Mouse (Mus musculus): Measurements from ENCODE around the gene Ano2. TPM values are rescaled to one million over a fixed set of nuclear protein-coding genes. Genes with fewer than 3 reads are reported as not detected.

Gene Ano2
- total and polyA plus RNA-seq, 3 experiments, result not detected

GRCm38 (mm10) chr6:125888596-125888995, 198.4 kb downstream of the Ano2 start:
- dilution Hi-C loops (cut with MboI; ENCODE audit: extremely low pct_ligation_motif_present, extremely low pct_unique_long_range_greater_than_20kb, low sequenced_read_pairs) (no loop called here), in situ Hi-C loops (cut with MboI; ENCODE audit: low pct_ligation_motif_present, low pct_unique_long_range_greater_than_20kb, low sequenced_read_pairs) (no loop called here)
- H3K79me2 ChIP-seq (replicated peaks; ENCODE audit: control insufficient read depth, extremely low read depth, insufficient read depth, poor library complexity, severe bottlenecking), result no peaks in the 10 kb centered on the region
- no peak overlapping the region for H3K27ac ChIP-seq (ENCODE audit: insufficient read depth, low read depth)
- no peak overlapping the region for H3K4me3 ChIP-seq (replicated peaks in 1 of 3; ENCODE audit: low read depth in 2 of 3, low read length in 2 of 3, poor library complexity in 1 of 3)
- H3K36me3 ChIP-seq (replicated peaks in 1 of 2; ENCODE audit: control insufficient read depth in 1 of 2, insufficient read depth in 1 of 2, low read length in 1 of 2), result no peaks in the 10 kb centered on the region
- H3K4me1 ChIP-seq (ENCODE audit: control insufficient read depth in 1 of 2, insufficient read depth in 2 of 2), result no peaks in the 10 kb centered on the region
- peaks cover 4% of the 10 kb centered on the region for H3K9me3 ChIP-seq (replicated peaks; ENCODE audit: low read length)
- peaks cover 65% of the 10 kb centered on the region for H3K27me3 ChIP-seq (replicated peaks)
- no peak overlapping the region for H3K4me2 ChIP-seq (ENCODE audit: insufficient read depth, low read depth, poor library complexity, severe bottlenecking)
- no peak for DNase-seq (ENCODE audit: extremely low read depth)
- no peak for TF ChIP-seq TCF12 (IDR thresholded peaks at IDR 0.05; ENCODE audit: low read depth, low read length)
- H3K9ac ChIP-seq (ENCODE audit: insufficient read depth, low read depth), result no peak overlapping the region

- H3K4me2 ChIP-seq (ENCODE audit: insufficient read depth, low read depth, poor library complexity, severe bottlenecking), result no peak overlapping the region
- H3K9ac ChIP-seq (ENCODE audit: insufficient read depth, low read depth), result no peak overlapping the region
- no peak for TF ChIP-seq RCOR1 (conservative IDR thresholded peaks at IDR 0.05; ENCODE audit: low read depth, low read length)
- TF ChIP-seq ZC3H11A (IDR thresholded peaks at IDR 0.05; ENCODE audit: low read depth, low read length), result no peak
- no peak for TF ChIP-seq ZMIZ1 (IDR thresholded peaks at IDR 0.05; ENCODE audit: low read depth, low read length)
- H3K27me3 ChIP-seq (replicated peaks), result peaks cover 73% of the 10 kb centered on the region
- no peak for DNase-seq (ENCODE audit: extremely low read depth)
- dilution Hi-C loops (cut with MboI; ENCODE audit: extremely low pct_ligation_motif_present, extremely low pct_unique_long_range_greater_than_20kb, low sequenced_read_pairs), result no loop called here
- H3K9me3 ChIP-seq (replicated peaks; ENCODE audit: low read length), result no peaks in the 10 kb centered on the region
- no peak overlapping the region for H3K4me3 ChIP-seq (replicated peaks in 1 of 3; ENCODE audit: low read depth in 2 of 3, low read length in 2 of 3, poor library complexity in 1 of 3)
- H3K79me2 ChIP-seq (replicated peaks; ENCODE audit: control insufficient read depth, extremely low read depth, insufficient read depth, poor library complexity, severe bottlenecking), result no peaks in the 10 kb centered on the region
- no peaks in the 10 kb centered on the region for H3K4me1 ChIP-seq (ENCODE audit: control insufficient read depth in 1 of 2, insufficient read depth in 2 of 2)
- no peaks in the 10 kb centered on the region for H3K36me3 ChIP-seq (replicated peaks in 1 of 2; ENCODE audit: control insufficient read depth in 1 of 2, insufficient read depth in 1 of 2, low read length in 1 of 2)
- H3K27ac ChIP-seq (ENCODE audit: insufficient read depth, low read depth), result no peak overlapping the region
- in situ Hi-C loops (cut with MboI; ENCODE audit: low pct_ligation_motif_present, low pct_unique_long_range_greater_than_20kb, low sequenced_read_pairs), result no loop called here
Observed at GRCm38 (mm10) chr6:125894340-125894739, 204.1 kb downstream of the Ano2 start.

- H3K36me3 ChIP-seq (replicated peaks in 1 of 2; ENCODE audit: control insufficient read depth in 1 of 2, insufficient read depth in 1 of 2, low read length in 1 of 2), result no peaks in the 10 kb centered on the region
- no peaks in the 10 kb centered on the region for H3K9me3 ChIP-seq (replicated peaks; ENCODE audit: low read length)
- H3K9ac ChIP-seq (ENCODE audit: insufficient read depth, low read depth), result no peak overlapping the region
- peaks cover 77% of the 10 kb centered on the region for H3K27me3 ChIP-seq (replicated peaks)
- H3K4me2 ChIP-seq (ENCODE audit: insufficient read depth, low read depth, poor library complexity, severe bottlenecking), result no peak overlapping the region
- no peak overlapping the region for H3K4me3 ChIP-seq (replicated peaks in 1 of 3; ENCODE audit: low read depth in 2 of 3, low read length in 2 of 3, poor library complexity in 1 of 3)
- H3K27ac ChIP-seq (ENCODE audit: insufficient read depth, low read depth), result no peak overlapping the region
- H3K4me1 ChIP-seq (ENCODE audit: control insufficient read depth in 1 of 2, insufficient read depth in 2 of 2), result no peaks in the 10 kb centered on the region
- no peak for DNase-seq (ENCODE audit: extremely low read depth)
- no peaks in the 10 kb centered on the region for H3K79me2 ChIP-seq (replicated peaks; ENCODE audit: control insufficient read depth, extremely low read depth, insufficient read depth, poor library complexity, severe bottlenecking)
- TF ChIP-seq CHD1 (IDR thresholded peaks at IDR 0.05; ENCODE audit: low read depth, low read length) (no peak), MXI1 (IDR thresholded peaks at IDR 0.05; ENCODE audit: low read depth, low read length) (no peak), RCOR1 (conservative IDR thresholded peaks at IDR 0.05; ENCODE audit: low read depth, low read length) (no peak), RAD21 (IDR thresholded peaks at IDR 0.05; ENCODE audit: low read depth, low read length) (no peak)
- dilution Hi-C loops (cut with MboI; ENCODE audit: extremely low pct_ligation_motif_present, extremely low pct_unique_long_range_greater_than_20kb, low sequenced_read_pairs), result no loop called here
- in situ Hi-C loops (cut with MboI; ENCODE audit: low pct_ligation_motif_present, low pct_unique_long_range_greater_than_20kb, low sequenced_read_pairs), result no loop called here
Observed at GRCm38 (mm10) chr6:125914446-125914845, 224.2 kb downstream of the Ano2 start.

GRCm38 (mm10) chr6:125922746-125923145, 232.5 kb downstream of the Ano2 start:
- Histone ChIP-seq H3K79me2 (replicated peaks; ENCODE audit: control insufficient read depth, extremely low read depth, insufficient read depth, poor library complexity, severe bottlenecking) (no peaks in the 10 kb centered on the region), H3K9ac (ENCODE audit: insufficient read depth, low read depth) (no peak overlapping the region), H3K4me2 (ENCODE audit: insufficient read depth, low read depth, poor library complexity, severe bottlenecking) (no peak overlapping the region), H3K4me3 (replicated peaks in 1 of 3; ENCODE audit: low read depth in 2 of 3, low read length in 2 of 3, poor library complexity in 1 of 3) (no peak overlapping the region), H3K27me3 (replicated peaks) (peaks cover 94% of the 10 kb centered on the region), H3K4me1 (ENCODE audit: control insufficient read depth in 1 of 2, insufficient read depth in 2 of 2) (no peaks in the 10 kb centered on the region), H3K27ac (ENCODE audit: insufficient read depth, low read depth) (no peak overlapping the region), H3K9me3 (replicated peaks; ENCODE audit: low read length) (no peaks in the 10 kb centered on the region), H3K36me3 (replicated peaks in 1 of 2; ENCODE audit: control insufficient read depth in 1 of 2, insufficient read depth in 1 of 2, low read length in 1 of 2) (no peaks in the 10 kb centered on the region)
- no peak for DNase-seq (ENCODE audit: extremely low read depth)
- dilution Hi-C loops (cut with MboI; ENCODE audit: extremely low pct_ligation_motif_present, extremely low pct_unique_long_range_greater_than_20kb, low sequenced_read_pairs) (no loop called here), in situ Hi-C loops (cut with MboI; ENCODE audit: low pct_ligation_motif_present, low pct_unique_long_range_greater_than_20kb, low sequenced_read_pairs) (no loop called here)
- TF ChIP-seq NRF1 (IDR thresholded peaks at IDR 0.05; ENCODE audit: low read depth, low read length) (no peak), ETS1 (conservative IDR thresholded peaks at IDR 0.05; ENCODE audit: low read depth, low read length) (no peak), IRF4 (IDR thresholded peaks at IDR 0.05; ENCODE audit: low read depth, low read length) (no peak), MAFK (IDR thresholded peaks at IDR 0.05; ENCODE audit: insufficient replicate concordance, low read length) (no peak), KAT2A (IDR thresholded peaks at IDR 0.05; ENCODE audit: insufficient replicate concordance, low read length) (no peak), MAZ (IDR thresholded peaks at IDR 0.05; ENCODE audit: low read depth, low read length) (no peak), CHD1 (IDR thresholded peaks at IDR 0.05; ENCODE audit: low read depth, low read length) (no peak), RCOR1 (conservative IDR thresholded peaks at IDR 0.05; ENCODE audit: low read depth, low read length) (no peak)
